Mouse (Mus musculus): ENCODE measurements at regions not wholly inside any gene's neighbourhood (a gene's known extent, or its start where the extent isn't known, plus 50 kb on each side); places are given as distances from the start of the nearest gene placed in this dataset.
"Not testable (repeated sequence)": the region's sequence is repeated elsewhere in the genome, so short reads cannot be mapped to it uniquely, and the experiment has no call there.

GRCm38 (mm10) chr12:36933118-36933610 is 175.2 kb upstream of the Meox2 start:
- no peak for DNase-seq (ENCODE audit: low spot score in 2 of 2)

- DNase-seq (ENCODE audit: low spot score in 2 of 2): no peak
Observed at GRCm38 (mm10) chr12:36943903-36944302, 164.4 kb upstream of the Meox2 start.

- no peak for DNase-seq (ENCODE audit: low spot score in 2 of 2)
Observed at GRCm38 (mm10) chr12:36945964-36946363, 162.4 kb upstream of the Meox2 start.

GRCm38 (mm10) chr12:36947902-36948301 is 160.4 kb upstream of the Meox2 start:
- no peak for DNase-seq (ENCODE audit: low spot score in 2 of 2)

GRCm38 (mm10) chr12:36949096-36949738 is 159.1 kb upstream of the Meox2 start:
- no peak for DNase-seq (ENCODE audit: low spot score in 2 of 2)

- no peak for DNase-seq (ENCODE audit: low spot score in 2 of 2)
Observed at GRCm38 (mm10) chr12:36974432-36975094, 133.8 kb upstream of the Meox2 start.

GRCm38 (mm10) chr12:36977141-36977540 is 131.2 kb upstream of the Meox2 start:
- DNase-seq (ENCODE audit: low spot score in 2 of 2): no peak

GRCm38 (mm10) chr12:36991135-36991534 is 117.2 kb upstream of the Meox2 start:
- DNase-seq (ENCODE audit: low spot score in 2 of 2): no peak

GRCm38 (mm10) chr12:36991970-36992369 is 116.4 kb upstream of the Meox2 start:
- DNase-seq (ENCODE audit: low spot score in 2 of 2): no peak

GRCm38 (mm10) chr12:37001401-37001800 is 106.9 kb upstream of the Meox2 start:
- no peak for DNase-seq (ENCODE audit: low spot score in 2 of 2)

- DNase-seq (ENCODE audit: low spot score in 2 of 2): no peak
Observed at GRCm38 (mm10) chr12:37005262-37005661, 103.1 kb upstream of the Meox2 start.

- DNase-seq (ENCODE audit: low spot score in 2 of 2): no peak
Observed at GRCm38 (mm10) chr12:37010306-37010705, 98.0 kb upstream of the Meox2 start.

GRCm38 (mm10) chr12:37014401-37014800 is 93.9 kb upstream of the Meox2 start:
- DNase-seq (ENCODE audit: low spot score in 2 of 2): no peak

GRCm38 (mm10) chr12:37014945-37015344 is 93.4 kb upstream of the Meox2 start:
- DNase-seq (ENCODE audit: low spot score in 2 of 2): not testable (repeated sequence)

GRCm38 (mm10) chr12:37015474-37016248 is 92.7 kb upstream of the Meox2 start:
- DNase-seq (ENCODE audit: low spot score in 2 of 2): no peak

- DNase-seq (ENCODE audit: low spot score in 2 of 2): no peak
Observed at GRCm38 (mm10) chr12:37047191-37047590, 61.1 kb upstream of the Meox2 start.

- DNase-seq (ENCODE audit: low spot score in 2 of 2): no peak
Observed at GRCm38 (mm10) chr12:37050596-37050995, 57.7 kb upstream of the Meox2 start.

GRCm38 (mm10) chr12:37057411-37057810 is 50.9 kb upstream of the Meox2 start:
- no peak for DNase-seq (ENCODE audit: low spot score in 2 of 2)

Measured in spleen, postnatal 14 days (tissue).